Mouse (Mus musculus) heart, adult 2 months (tissue): ENCODE results near the gene Sh3kbp1. TPM values are rescaled to one million over a fixed set of nuclear protein-coding genes. Genes with fewer than 3 reads are reported as not detected.

Source experiments
- DNase-seq, 2 experiments: peaks; one replicate each; pipeline ENCODE4 v3.0.0; 2021
- H3K27ac ChIP-seq: fragments of 200-600 bp; 2 replicates; pipeline ENCODE4 v1.8.1; 2022
- H3K27me3 ChIP-seq: fragments of 200-500 bp; 2 replicates; pipeline ENCODE4 v1.6.1; 2012; ENCODE audit warnings: mild to moderate bottlenecking, low read length, inconsistent platforms, mixed read lengths; ENCODE audit not compliant: control insufficient read depth, insufficient read depth
- H3K36me3 ChIP-seq: fragments of 200-500 bp; 2 replicates; pipeline ENCODE4 v1.6.1; 2012; ENCODE audit warnings: low read length, inconsistent platforms; ENCODE audit not compliant: control insufficient read depth, insufficient read depth
- H3K4me1 ChIP-seq: fragments of 200-500 bp; 2 replicates; pipeline ENCODE4 v1.6.1; 2011; ENCODE audit warnings: low read length; ENCODE audit not compliant: control insufficient read depth, insufficient read depth
- H3K4me3 ChIP-seq: fragments of 200-600 bp; 2 replicates; pipeline ENCODE4 v1.8.1; 2022
- H3K79me2 ChIP-seq: fragments of 200-500 bp; replicated peaks from 2 replicates; pipeline ENCODE4 v1.6.1; 2012; ENCODE audit warnings: mild to moderate bottlenecking, inconsistent platforms, low read length, moderate library complexity, mixed read lengths; ENCODE audit not compliant: control insufficient read depth, insufficient read depth
- H3K9ac ChIP-seq: fragments of 200-500 bp; 2 replicates; pipeline ENCODE4 v1.6.1; 2012; ENCODE audit warnings: low read depth, mild to moderate bottlenecking, control low read depth, inconsistent platforms, low read length, mixed read lengths
- CTCF ChIP-seq: fragments of 200-600 bp; IDR thresholded peaks from 2 replicates; pipeline ENCODE4 v1.8.1; 2022; ENCODE audit warnings: antibody characterized with exemption, mild to moderate bottlenecking, moderate library complexity
- EP300 ChIP-seq: fragments of 200-500 bp; IDR thresholded peaks from 2 replicates; pipeline ENCODE4 v1.6.1; 2011; ENCODE audit warnings: low read depth, low read length, control low read depth; ENCODE audit not compliant: insufficient read depth
- POLR2A ChIP-seq: fragments of 200-500 bp; IDR thresholded peaks from 2 replicates; pipeline ENCODE4 v1.6.1; 2011; ENCODE audit warnings: mild to moderate bottlenecking, low read depth, low read length, control low read depth; ENCODE audit not compliant: insufficient read depth
- WGBS: fragments of 180-500 bp; shearing (Covaris S2); methylation state at CpG from one replicate; pipeline ENCODE4 v1.1.7; 2018; 5-methylcytosine and 5-hydroxymethylcytosine counted together
- intact Hi-C: fragments of 180-260 bp; cut with DNase I; formaldehyde crosslinking; loops from one replicate; pipeline ENCODE4 v1.15.1; 2025
- polyA plus RNA-seq: library from polyadenylated mRNA; depleted of rRNA; stranded (reverse); fragments of >200 nt; gene quantifications from 2 replicates; pipeline ENCODE4 v1.2.3, GENCODE M21; 2012
- total RNA-seq, 2 experiments: library from RNA; stranded (reverse); gene quantifications; 2 replicates each; pipeline ENCODE4 v1.2.3; 2021

The Sh3kbp1 gene
- total and polyA plus RNA-seq, 3 experiments: 105 to 149 (median 132) TPM

DNA sequence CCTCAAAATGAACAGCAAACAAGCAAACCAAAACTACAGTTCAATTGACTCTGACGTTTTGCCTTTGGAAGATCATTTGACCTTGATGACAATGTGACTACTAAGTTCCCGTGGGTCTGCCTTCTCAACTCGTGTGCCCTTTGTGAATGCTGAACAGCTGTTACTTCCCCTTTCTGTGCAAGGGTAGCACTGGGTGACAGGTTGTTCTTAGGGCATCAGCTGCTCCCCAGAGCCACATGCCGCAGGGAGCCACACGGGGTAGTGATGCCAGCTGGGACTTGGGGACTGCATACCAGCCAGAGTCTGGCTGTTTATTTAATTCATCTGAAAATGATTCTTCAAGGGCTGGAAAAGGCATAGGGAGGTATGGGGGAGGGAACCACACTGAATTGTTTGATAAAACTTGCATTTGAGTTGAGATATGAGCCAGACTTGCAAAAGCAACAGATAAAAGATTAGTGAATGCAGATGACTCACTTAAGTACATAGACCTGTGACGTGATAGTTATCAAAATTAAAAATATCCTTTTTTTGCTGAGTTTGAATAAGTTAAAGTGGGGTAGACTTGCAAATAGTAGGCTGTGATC, 108.5 kb downstream of the Sh3kbp1 start:
- TF ChIP-seq EP300: no peak
- no peak for TF ChIP-seq POLR2A
- TF ChIP-seq CTCF: no peak
- no peak overlapping the region for H3K27ac ChIP-seq

DNA sequence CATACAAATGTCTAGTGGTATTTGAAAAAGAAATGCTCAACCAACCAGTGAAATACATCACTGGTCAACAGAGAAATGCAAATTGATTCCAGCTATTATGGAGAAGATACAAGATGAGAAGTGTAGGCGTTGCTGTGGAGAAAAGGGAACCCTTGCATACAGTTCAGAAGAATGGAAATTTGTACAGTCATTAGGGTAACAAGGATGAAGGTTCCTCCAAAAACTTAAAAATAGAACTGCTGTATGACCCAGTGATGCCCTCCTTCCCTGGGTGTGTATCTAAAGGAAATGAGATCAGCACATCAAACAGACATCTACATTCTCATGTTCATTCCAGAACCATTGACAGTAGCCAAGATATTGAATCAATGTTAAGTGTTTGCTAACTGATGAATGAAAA, 110.3 kb downstream of the Sh3kbp1 start:
- no peak for DNase-seq
- H3K27me3 ChIP-seq: no peaks in the 10 kb centered on the region
- no peak overlapping the region for H3K4me3 ChIP-seq
- intact Hi-C loops: no loop called here
- H3K27ac ChIP-seq: no peak overlapping the region
- peaks cover 2% of the 10 kb centered on the region; the same call in 1 of the 2 replicates for H3K4me1 ChIP-seq
- H3K79me2 ChIP-seq: no peaks in the 10 kb centered on the region
- H3K9ac ChIP-seq: no peak overlapping the region
- 63% methylated on average over 1 of the region's 1 CpGs for WGBS
- no peaks in the 10 kb centered on the region for H3K36me3 ChIP-seq
- TF ChIP-seq CTCF: no peak
- no peak for TF ChIP-seq EP300
- TF ChIP-seq POLR2A: no peak

More for the DNA sequence above, 108.5 kb downstream of the Sh3kbp1 start:
- Histone ChIP-seq H3K9ac (no peak overlapping the region), H3K27me3 (no peaks in the 10 kb centered on the region), H3K4me1 (peaks cover 2% of the 10 kb centered on the region; the same call in 1 of the 2 replicates), H3K4me3 (no peak overlapping the region), H3K79me2 (no peaks in the 10 kb centered on the region), H3K36me3 (no peaks in the 10 kb centered on the region)
- intact Hi-C loops: no loop called here
- WGBS: 34% methylated on average over 6 of the region's 6 CpGs
- DNase-seq: peak in 1 of 2 experiments; percentile 15

DNA sequence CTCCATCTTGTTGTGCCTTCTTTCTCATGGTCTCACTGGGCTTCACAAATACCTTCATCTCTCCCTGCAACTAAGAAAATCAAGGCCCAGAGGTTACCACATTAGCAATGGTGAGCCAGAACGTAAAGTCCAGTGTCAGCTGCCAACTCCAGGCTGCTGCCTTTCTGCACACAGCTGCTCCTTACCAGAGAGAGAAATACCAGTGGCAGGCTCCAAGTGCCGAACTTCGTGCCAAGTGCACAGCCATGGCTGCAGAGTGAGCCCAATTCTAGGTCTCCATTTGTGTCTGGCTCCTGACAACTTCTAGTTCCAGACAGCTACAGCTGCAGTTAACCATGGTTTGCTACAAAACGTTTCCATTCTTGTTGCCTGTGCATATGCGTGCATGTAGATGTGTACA, 117.0 kb downstream of the Sh3kbp1 start:
- Histone ChIP-seq H3K79me2 (no peaks in the 10 kb centered on the region), H3K4me3 (no peak overlapping the region), H3K36me3 (no peaks in the 10 kb centered on the region), H3K9ac (no peak overlapping the region), H3K4me1 (no peaks in the 10 kb centered on the region), H3K27me3 (no peaks in the 10 kb centered on the region), H3K27ac (no peak overlapping the region)
- WGBS: 56% methylated on average over 5 of the region's 5 CpGs
- DNase-seq: peak; percentile 28 to 34
- intact Hi-C loops: no loop called here
- TF ChIP-seq POLR2A (no peak), CTCF (no peak), EP300 (no peak)

DNA sequence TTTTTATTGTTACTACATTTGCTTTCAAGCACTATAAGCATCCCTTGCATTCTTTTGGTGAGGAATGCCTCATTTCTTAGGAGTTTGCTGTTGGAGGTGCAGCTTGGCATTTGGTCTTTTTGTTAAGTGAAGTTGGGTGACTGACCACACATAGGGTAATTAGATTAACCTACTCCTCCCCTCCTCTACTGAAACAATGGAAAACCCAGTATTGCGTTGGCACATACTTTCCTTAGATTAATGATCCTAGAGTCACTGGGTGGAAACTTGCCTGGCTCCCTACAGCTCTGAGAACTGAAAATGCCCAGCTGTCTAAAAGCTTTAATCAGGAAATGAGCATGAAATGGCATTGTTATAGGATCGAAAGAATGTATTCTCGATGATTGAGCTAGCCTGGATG, 117.5 kb downstream of the Sh3kbp1 start:
- H3K4me3 ChIP-seq: no peak overlapping the region
- no peak overlapping the region for H3K27ac ChIP-seq
- intact Hi-C loops: no loop called here
- WGBS: 44% methylated on average over 3 of the region's 3 CpGs
- no peaks in the 10 kb centered on the region for H3K27me3 ChIP-seq
- DNase-seq: no peak
- TF ChIP-seq CTCF (no peak), POLR2A (no peak)
- H3K4me1 ChIP-seq: no peaks in the 10 kb centered on the region
- no peaks in the 10 kb centered on the region for H3K36me3 ChIP-seq
- no peak overlapping the region for H3K9ac ChIP-seq
- H3K79me2 ChIP-seq: no peaks in the 10 kb centered on the region

DNA sequence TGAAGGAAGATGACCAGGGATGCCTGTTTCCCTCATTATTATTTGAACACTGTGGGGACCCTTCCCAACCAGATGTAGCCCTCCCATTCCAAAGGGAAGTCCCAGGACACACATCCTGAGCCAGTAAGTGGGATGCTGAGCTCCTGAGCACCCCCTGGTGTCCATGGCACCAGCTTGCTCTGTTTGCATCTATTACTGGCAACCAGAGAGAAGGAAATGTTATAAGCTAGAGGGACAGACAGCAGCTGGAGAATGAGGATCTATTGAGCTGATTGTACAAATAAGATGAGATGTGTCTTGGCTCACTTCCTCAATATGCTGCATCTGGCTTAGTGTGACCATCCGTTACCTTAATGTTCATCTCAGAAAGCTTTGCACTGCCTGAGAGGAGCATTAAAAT, 124.8 kb downstream of the Sh3kbp1 start:
- Histone ChIP-seq H3K9ac (no peak overlapping the region), H3K27ac (no peak overlapping the region), H3K36me3 (no peaks in the 10 kb centered on the region), H3K27me3 (no peaks in the 10 kb centered on the region), H3K79me2 (no peaks in the 10 kb centered on the region), H3K4me1 (no peaks in the 10 kb centered on the region; the same call in 1 of the 2 replicates), H3K4me3 (no peak overlapping the region)
- intact Hi-C loops: loop anchor here (5.0 kb wide), 1 partner anchor 125 kb away; the partner anchor contains the start of gene Sh3kbp1
- no peak for TF ChIP-seq POLR2A
- TF ChIP-seq CTCF: peak; percentile 73
- DNase-seq: peak; percentile 28 to 48
- 68% methylated on average over 1 of the region's 1 CpGs for WGBS

DNA sequence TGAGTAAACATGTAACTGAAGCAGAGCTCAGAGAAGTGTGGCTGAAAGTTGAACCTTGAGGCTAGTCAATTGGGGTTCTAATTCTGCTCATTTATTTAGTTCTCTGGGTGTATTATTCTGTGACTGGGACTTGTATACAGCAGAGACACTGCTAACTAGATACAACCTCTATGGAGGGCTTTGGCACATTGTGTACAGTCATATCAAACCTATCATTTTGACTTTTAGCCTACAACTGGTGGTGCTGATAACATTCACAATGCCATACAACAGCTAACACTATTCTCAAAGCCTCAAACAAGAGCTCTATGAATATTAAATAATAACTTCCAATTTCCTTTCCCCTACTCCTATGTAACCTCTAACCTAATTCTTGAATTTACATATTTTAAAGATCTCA, 129.2 kb downstream of the Sh3kbp1 start:
- intact Hi-C loops: no loop called here
- Histone ChIP-seq H3K4me3 (no peak overlapping the region), H3K27me3 (no peaks in the 10 kb centered on the region), H3K4me1 (no peaks in the 10 kb centered on the region; the same call in 1 of the 2 replicates), H3K9ac (no peak overlapping the region), H3K27ac (no peak overlapping the region), H3K36me3 (no peaks in the 10 kb centered on the region), H3K79me2 (no peaks in the 10 kb centered on the region)
- DNase-seq: no peak
- TF ChIP-seq EP300 (no peak), POLR2A (no peak), CTCF (no peak)
